9 mouse cellular contexts compared by ENCODE assay signal in the genomic region with DNA sequence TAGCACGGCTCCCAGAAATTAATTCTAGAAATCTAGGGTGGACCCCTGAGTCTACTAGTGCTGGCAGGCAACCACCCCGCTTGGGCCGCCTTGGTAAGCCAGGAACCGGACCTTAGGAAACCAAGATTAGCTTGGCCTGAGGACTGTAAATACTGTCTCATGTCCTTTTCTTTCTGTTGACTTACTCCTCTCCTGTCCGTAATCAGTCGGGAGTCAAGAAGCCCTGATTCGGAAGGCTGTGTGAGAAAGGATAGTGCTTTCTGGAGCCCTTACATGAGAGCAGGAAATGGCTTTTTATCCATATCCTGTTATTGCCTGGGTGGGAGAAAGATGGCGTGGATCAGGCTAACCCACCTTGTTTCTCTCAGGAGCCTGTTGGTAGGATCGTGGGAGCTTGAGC. TPM values are rescaled to one million over a fixed set of nuclear protein-coding genes. Genes with fewer than 3 reads are reported as not detected.
DNase-seq lines count a peak whose midpoint lies in the region; ATAC-seq and TF ChIP-seq lines count a peak whose summit lies in the region.
"Had no signal": no experiment of that assay in that cellular context is flagged by ENCODE, and none has a peak within 500 bp of the region (broad histone marks: within the 10 kb centered on the region; RNA-seq: fewer than 3 reads in every experiment).

No protein-coding gene starts in this region.

- H3K27me3 ChIP-seq in CH12.LX (replicated peaks) = no peaks in the 10 kb centered on the region
- H3K27me3 ChIP-seq in erythroblast, embryonic 14.5 days (ENCODE audit: control insufficient read depth) = no peaks in the 10 kb centered on the region
- H3K27me3 ChIP-seq in hindbrain, embryonic 16.5 days (replicated peaks; ENCODE audit: control insufficient read depth, insufficient read depth, low read length) = no peaks in the 10 kb centered on the region
- H3K27me3 ChIP-seq in lung, embryonic 16.5 days (ENCODE audit: control insufficient read depth, insufficient read depth, low read depth, low read length) = no peaks in the 10 kb centered on the region

- peaks cover 15 to 45% of the 10 kb centered on the region in 2 experiments for H3K4me1 ChIP-seq in CH12.LX (ENCODE audit: control insufficient read depth in 1 of 2, insufficient read depth in 2 of 2)
- H3K4me1 ChIP-seq in erythroblast, embryonic 14.5 days (ENCODE audit: control insufficient read depth) = peaks cover 48% of the 10 kb centered on the region
- peaks cover 19% of the 10 kb centered on the region for H3K4me1 ChIP-seq in hindbrain, embryonic 16.5 days (ENCODE audit: control insufficient read depth, insufficient read depth, low read depth, low read length)
- H3K4me1 ChIP-seq in lung, embryonic 16.5 days (replicated peaks; ENCODE audit: control insufficient read depth, insufficient read depth, low read length) = peaks cover 14% of the 10 kb centered on the region

- H3K36me3 ChIP-seq in CH12.LX (replicated peaks in 1 of 2; ENCODE audit: control insufficient read depth in 1 of 2, insufficient read depth in 1 of 2, low read length in 1 of 2) = peaks cover 7 to 31% of the 10 kb centered on the region in 2 experiments
- peaks cover 45% of the 10 kb centered on the region for H3K36me3 ChIP-seq in erythroblast, embryonic 14.5 days (ENCODE audit: control insufficient read depth)
- no peaks in the 10 kb centered on the region for H3K36me3 ChIP-seq in hindbrain, embryonic 16.5 days (ENCODE audit: control insufficient read depth, insufficient read depth, low read length)
- H3K36me3 ChIP-seq in lung, embryonic 16.5 days (ENCODE audit: control insufficient read depth, insufficient read depth, low read length) = peaks cover 5% of the 10 kb centered on the region; the same call in 1 of the 2 replicates

- in situ Hi-C loops in CH12.LX (cut with MboI; ENCODE audit: low pct_ligation_motif_present, low pct_unique_long_range_greater_than_20kb, low sequenced_read_pairs) = no loop called here

- H3K9me3 ChIP-seq in CH12.LX (replicated peaks; ENCODE audit: low read length) = peaks cover 9% of the 10 kb centered on the region
- peaks cover 6% of the 10 kb centered on the region for H3K9me3 ChIP-seq in erythroblast, embryonic 14.5 days (ENCODE audit: control insufficient read depth, low read length)
- no peaks in the 10 kb centered on the region for H3K9me3 ChIP-seq in hindbrain, embryonic 16.5 days (ENCODE audit: control insufficient read depth, low read length)
- H3K9me3 ChIP-seq in lung, embryonic 16.5 days (ENCODE audit: control insufficient read depth, low read length) = no peaks in the 10 kb centered on the region

- dilution Hi-C loops in CH12.LX (cut with MboI; ENCODE audit: extremely low pct_ligation_motif_present, extremely low pct_unique_long_range_greater_than_20kb, low sequenced_read_pairs) = no loop called here

- no peak for ATAC-seq in hindbrain, embryonic 16.5 days
- no peak for ATAC-seq in lung, embryonic 16.5 days (ENCODE audit: low read depth)

- no peak for TF ChIP-seq CTCF in CH12.LX (conservative IDR thresholded peaks at IDR 0.05 in 1 of 2, IDR thresholded peaks at IDR 0.05 in 1 of 2; ENCODE audit: low read depth in 2 of 2, low read length in 2 of 2)

- peak overlapping the region; percentile 95 for H3K9ac ChIP-seq in CH12.LX (ENCODE audit: insufficient read depth, low read depth)
- peak overlapping the region; percentile 92 for H3K9ac ChIP-seq in hindbrain, embryonic 16.5 days (ENCODE audit: low read depth, low read length)
- H3K9ac ChIP-seq in lung, embryonic 16.5 days (ENCODE audit: low read length) = peak overlapping the region; percentile 83

- TF ChIP-seq POLR2A in CH12.LX (IDR thresholded peaks at IDR 0.05; ENCODE audit: low read depth, low read length) = no peak

- DNase-seq in A20 (ENCODE audit: low read depth, low spot score) = peak; percentile 57
- DNase-seq in CH12.LX (ENCODE audit: extremely low read depth) = no peak
- DNase-seq in layer of hippocampus, adult 9-10 months (ENCODE audit: low spot score) = no peak
- no peak for DNase-seq in left cerebral cortex, adult 18-20 months (ENCODE audit: low spot score in 2 of 2)
- no peak for DNase-seq in ovary, postnatal 10 days (ENCODE audit: low spot score)

- H3K4me3 ChIP-seq in CH12.LX (replicated peaks in 1 of 3; ENCODE audit: low read depth in 2 of 3, low read length in 2 of 3, poor library complexity in 1 of 3) = peak overlapping the region; percentile 77 to 79 (median 79)
- H3K4me3 ChIP-seq in erythroblast, embryonic 14.5 days (replicated peaks) = peak overlapping the region; percentile 73
- peak overlapping the region; percentile 76 for H3K4me3 ChIP-seq in hindbrain, embryonic 16.5 days (ENCODE audit: low read length)
- peak overlapping the region; percentile 75 for H3K4me3 ChIP-seq in lung, embryonic 16.5 days (ENCODE audit: low read length)

- WGBS in hindbrain, embryonic 16.5 days = 22% methylated on average over 9 of the region's 9 CpGs
- 1% methylated on average over 9 of the region's 9 CpGs for WGBS in lung, embryonic 16.5 days

- TF ChIP-seq EP300 in CH12.LX (IDR thresholded peaks at IDR 0.05; ENCODE audit: low read length) = no peak

- H3K27ac ChIP-seq in CH12.LX (ENCODE audit: insufficient read depth, low read depth) = no peak overlapping the region
- peak overlapping the region; percentile 96 for H3K27ac ChIP-seq in hindbrain, embryonic 16.5 days (ENCODE audit: low read depth, low read length)
- H3K27ac ChIP-seq in lung, embryonic 16.5 days (ENCODE audit: low read length) = peak overlapping the region; percentile 88

- peaks cover 57% of the 10 kb centered on the region for H3K79me2 ChIP-seq in CH12.LX (replicated peaks; ENCODE audit: control insufficient read depth, extremely low read depth, insufficient read depth, poor library complexity, severe bottlenecking)

- H3K4me2 ChIP-seq in CH12.LX (ENCODE audit: insufficient read depth, low read depth, poor library complexity, severe bottlenecking) = peak overlapping the region; percentile 92
- H3K4me2 ChIP-seq in hindbrain, embryonic 16.5 days (ENCODE audit: low read length) = peak overlapping the region; percentile 62
- H3K4me2 ChIP-seq in lung, embryonic 16.5 days (ENCODE audit: low read depth, low read length) = peak overlapping the region; percentile 60

- TF ChIP-seq RAD21 in CH12.LX (IDR thresholded peaks at IDR 0.05; ENCODE audit: low read depth, low read length) = no peak

TF ChIP-seq in CH12.LX, 34 proteins besides CTCF, POLR2A, EP300 and RAD21:
- TF ChIP-seq ELF1 (IDR thresholded peaks at IDR 0.05; ENCODE audit: low read depth, low read length) (no peak), MXI1 (IDR thresholded peaks at IDR 0.05; ENCODE audit: low read depth, low read length) (0 out of 2 replicates have a peak, but pooled peaks have one; percentile 0)

RNA-seq across cellular contexts. Expression of gene Kctd20, which starts 1.5 kb away (rescaled TPM):
- total RNA-seq in CH12.LX (2012; rRNA removed) (40.1 and 41.3 TPM in 2 replicates), CH12.LX (2014; rRNA removed) (62.9 and 68.5 TPM in 2 replicates)
- 68.6 and 85.2 TPM in 2 replicates for polyA plus RNA-seq in CH12.LX (2012; ENCODE audit: insufficient read length, low read depth)
- 11.3 and 19.7 TPM in 2 replicates for polyA plus RNA-seq in erythroblast, embryonic 14.5 days (2012)
- polyA plus RNA-seq in hindbrain, embryonic 16.5 days (2015; fragmentation: Nextera tagmentation; extraction: Ambion mirVana) = 76.5 and 88.8 TPM in 2 replicates
- 76.4 and 83.2 TPM in 2 replicates for polyA plus RNA-seq in lung, embryonic 16.5 days (2015; fragmentation: Nextera tagmentation; extraction: Ambion mirVana)
- 10 to 100 TPM; 67.7 to 71.2 TPM for total RNA-seq in left cerebral cortex, adult 18-20 months (2021)

RNA-seq across cellular contexts. Expression of gene Pxt1, which starts 9.6 kb away (rescaled TPM):
- total RNA-seq in CH12.LX (2012; rRNA removed) (not detected in 2 replicates), CH12.LX (2014; rRNA removed) (not detected in 2 replicates)
- not detected in 2 replicates for polyA plus RNA-seq in CH12.LX (2012; ENCODE audit: insufficient read length, low read depth)
- 0.09 and 0.37 TPM in 2 replicates for polyA plus RNA-seq in erythroblast, embryonic 14.5 days (2012)
- not detected in 2 replicates for polyA plus RNA-seq in hindbrain, embryonic 16.5 days (2015; fragmentation: Nextera tagmentation; extraction: Ambion mirVana)
- polyA plus RNA-seq in lung, embryonic 16.5 days (2015; fragmentation: Nextera tagmentation; extraction: Ambion mirVana) = 0.15 TPM in 1 of 2 replicates, not detected in the other
- not detected for total RNA-seq in left cerebral cortex, adult 18-20 months (2021)

RNA-seq across cellular contexts. Expression of gene 4930539E08Rik, which starts 38.1 kb away (rescaled TPM):
- 1.4 TPM in 2 replicates for total RNA-seq in CH12.LX (2012; rRNA removed)
- total RNA-seq in CH12.LX (2014; rRNA removed) = 0.57 and 0.62 TPM in 2 replicates
- polyA plus RNA-seq in CH12.LX (2012; ENCODE audit: insufficient read length, low read depth) = 1.2 and 1.4 TPM in 2 replicates
- not detected in 2 replicates for polyA plus RNA-seq in erythroblast, embryonic 14.5 days (2012)
- 2.4 TPM in 2 replicates for polyA plus RNA-seq in hindbrain, embryonic 16.5 days (2015; fragmentation: Nextera tagmentation; extraction: Ambion mirVana)
- 0.08 and 0.40 TPM in 2 replicates for polyA plus RNA-seq in lung, embryonic 16.5 days (2015; fragmentation: Nextera tagmentation; extraction: Ambion mirVana)
- total RNA-seq in left cerebral cortex, adult 18-20 months (2021) = 10 to 100 TPM in 1 of 2 experiments, 1 to 10 TPM in 1; 8.6 to 10.7 TPM
- total RNA-seq: heart, postnatal 36 days had no signal

RNA-seq across cellular contexts. Expression of gene Stk38, which starts 54.5 kb away (rescaled TPM):
- total RNA-seq in CH12.LX (2012; rRNA removed) (25.9 and 29.0 TPM in 2 replicates), CH12.LX (2014; rRNA removed) (56.0 and 56.4 TPM in 2 replicates)
- polyA plus RNA-seq in CH12.LX (2012; ENCODE audit: insufficient read length, low read depth) = 50.9 and 56.0 TPM in 2 replicates
- 4.2 and 4.4 TPM in 2 replicates for polyA plus RNA-seq in erythroblast, embryonic 14.5 days (2012)
- polyA plus RNA-seq in hindbrain, embryonic 16.5 days (2015; fragmentation: Nextera tagmentation; extraction: Ambion mirVana) = 71.8 and 89.7 TPM in 2 replicates
- 103 and 113 TPM in 2 replicates for polyA plus RNA-seq in lung, embryonic 16.5 days (2015; fragmentation: Nextera tagmentation; extraction: Ambion mirVana)
- total RNA-seq in left cerebral cortex, adult 18-20 months (2021) = 10 to 100 TPM; 43.2 to 45.8 TPM
